Mouse (Mus musculus) lung, embryonic 16.5 days (tissue): ENCODE results near the gene Ephb6. TPM values are rescaled to one million over a fixed set of nuclear protein-coding genes. Genes with fewer than 3 reads are reported as not detected.

Source experiments
- ATAC-seq: fragments of 200-750 bp; cut with Nextera tagmentation; 2 replicates; pipeline ENCODE4 v1.8.0; 2017; ENCODE audit warnings: low read depth, mild to moderate bottlenecking, moderate library complexity
- H3K27ac ChIP-seq: fragments of 300-500 bp; sonication (generic); 2 replicates; pipeline ENCODE4 v1.5.1; 2014; ENCODE audit warnings: mild to moderate bottlenecking, control low read depth, low read length
- H3K27me3 ChIP-seq: fragments of 300-500 bp; sonication (generic); 2 replicates; pipeline ENCODE4 v1.6.1; 2014; ENCODE audit warnings: low read depth, low read length, mixed read lengths; ENCODE audit not compliant: control insufficient read depth, insufficient read depth
- H3K36me3 ChIP-seq: fragments of 300-500 bp; sonication (generic); 2 replicates; pipeline ENCODE4 v1.6.1; 2014; ENCODE audit warnings: low read length; ENCODE audit not compliant: control insufficient read depth, insufficient read depth
- H3K4me1 ChIP-seq: fragments of 300-500 bp; sonication (generic); replicated peaks from 2 replicates; pipeline ENCODE4 v1.6.1; 2014; ENCODE audit warnings: low read length, mixed read lengths; ENCODE audit not compliant: control insufficient read depth, insufficient read depth
- H3K4me2 ChIP-seq: fragments of 300-500 bp; sonication (generic); 2 replicates; pipeline ENCODE4 v1.6.1; 2014; ENCODE audit warnings: low read depth, low read length, control low read depth
- H3K4me3 ChIP-seq: fragments of 300-500 bp; sonication (generic); 2 replicates; pipeline ENCODE4 v1.5.1; 2014; ENCODE audit warnings: mild to moderate bottlenecking, low read length, control low read depth
- H3K9ac ChIP-seq: fragments of 300-500 bp; sonication (generic); 2 replicates; pipeline ENCODE4 v1.6.1; 2014; ENCODE audit warnings: low read length, control low read depth
- H3K9me3 ChIP-seq: fragments of 300-500 bp; sonication (generic); 2 replicates; pipeline ENCODE4 v1.6.1; 2016; ENCODE audit warnings: low read length; ENCODE audit not compliant: control insufficient read depth
- WGBS: fragments of 180-500 bp; shearing (Covaris S2); extraction: QIAGEN DNeasy Blood & Tissue Kit; methylation state at CpG from one replicate; pipeline ENCODE4 v1.1.7; 2014; 5-methylcytosine and 5-hydroxymethylcytosine counted together
- polyA plus RNA-seq: library from polyadenylated mRNA; unstranded; fragments of >200 nt; fragmentation: Nextera tagmentation; extraction: Ambion mirVana; gene quantifications from 2 replicates; pipeline ENCODE4 v1.2.1, GENCODE M21; 2015

Ephb6 gene
- polyA plus RNA-seq, 1 experiment from 2014 or later = 12.0 TPM

DNA sequence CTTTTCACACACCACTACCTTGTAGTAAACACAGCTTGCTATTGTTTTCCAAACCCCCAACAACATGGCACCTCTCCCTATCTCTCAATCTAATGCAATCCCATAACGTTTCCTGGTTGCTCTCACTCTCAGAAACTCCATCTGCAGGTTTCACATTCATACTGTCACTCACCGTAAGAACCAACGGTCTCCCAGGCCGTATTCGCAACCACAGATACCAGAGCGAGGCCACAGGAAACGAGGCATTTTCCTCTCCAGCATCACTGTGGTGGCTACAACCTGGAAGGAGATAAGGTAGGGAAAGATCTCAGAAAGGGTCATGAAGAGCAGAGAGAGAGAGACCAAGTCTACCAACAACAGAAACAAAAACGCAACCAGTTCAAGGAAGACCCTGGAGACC is 49.4 kb downstream of the Ephb6 start:
- Histone ChIP-seq H3K36me3 (no peaks in the 10 kb centered on the region), H3K4me1 (no peaks in the 10 kb centered on the region), H3K9ac (no peak overlapping the region), H3K4me2 (no peak overlapping the region), H3K27ac (no peak overlapping the region), H3K27me3 (no peaks in the 10 kb centered on the region), H3K9me3 (no peaks in the 10 kb centered on the region), H3K4me3 (no peak overlapping the region)
- WGBS = 81% methylated on average over 8 of the region's 8 CpGs
- no peak for ATAC-seq

DNA sequence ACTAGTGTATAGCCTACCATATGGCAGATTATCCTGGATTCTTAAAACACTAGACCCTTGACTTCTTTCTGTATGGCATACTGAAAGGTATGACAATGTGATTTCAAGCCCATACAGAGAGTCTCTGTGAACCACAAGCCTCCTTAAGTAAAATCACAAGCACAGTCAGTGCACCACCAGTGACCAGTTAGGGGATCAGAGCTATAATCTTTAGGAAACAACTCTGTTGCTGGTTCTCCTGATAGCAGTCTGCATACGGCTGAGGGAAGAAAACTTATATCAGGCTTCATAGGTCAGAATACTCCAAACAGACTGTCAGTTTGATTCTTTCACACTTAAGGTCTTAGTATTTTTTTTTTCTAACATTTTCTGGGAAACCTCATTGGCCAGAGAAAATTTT is 53.2 kb downstream of the Ephb6 start:
- no peak overlapping the region for H3K4me3 ChIP-seq
- no peak overlapping the region for H3K4me2 ChIP-seq
- H3K36me3 ChIP-seq = no peaks in the 10 kb centered on the region
- no peaks in the 10 kb centered on the region for H3K9me3 ChIP-seq
- H3K4me1 ChIP-seq = no peaks in the 10 kb centered on the region
- no peak overlapping the region for H3K9ac ChIP-seq
- H3K27ac ChIP-seq = no peak overlapping the region
- H3K27me3 ChIP-seq = no peaks in the 10 kb centered on the region
- WGBS = 42% methylated on average over 1 of the region's 1 CpGs
- no peak for ATAC-seq

GRCm38 (mm10) chr6:41662320-41662719 is 57.0 kb downstream of the Ephb6 start:
- ATAC-seq = no peak
- no peak overlapping the region for H3K4me3 ChIP-seq
- H3K36me3 ChIP-seq = no peaks in the 10 kb centered on the region
- 39% methylated on average over 2 of the region's 2 CpGs for WGBS
- no peak overlapping the region for H3K4me2 ChIP-seq
- no peaks in the 10 kb centered on the region for H3K9me3 ChIP-seq
- no peaks in the 10 kb centered on the region for H3K4me1 ChIP-seq
- H3K9ac ChIP-seq = no peak overlapping the region
- H3K27me3 ChIP-seq = no peaks in the 10 kb centered on the region
- no peak overlapping the region for H3K27ac ChIP-seq

Other genes starting within 250 kb of the Ephb6 start
- not detected in 2 replicates for gene Prss3, start 227.8 kb upstream of the Ephb6 start, polyA plus RNA-seq
- not detected in 2 replicates for gene Gm5771, start 213.1 kb upstream of the Ephb6 start, polyA plus RNA-seq
- gene Gm10334, start 159.3 kb upstream of the Ephb6 start, polyA plus RNA-seq = not detected in 2 replicates
- gene Prss1, start 146.6 kb upstream of the Ephb6 start, polyA plus RNA-seq = 0.44 TPM in 1 of 2 replicates, not detected in the other
- gene Prss2, start 83.7 kb upstream of the Ephb6 start, polyA plus RNA-seq = not detected in 2 replicates
- gene Trpv6, start 30.9 kb downstream of the Ephb6 start, polyA plus RNA-seq = 2.3 and 2.6 TPM in 2 replicates
- not detected in 2 replicates for gene Trpv5, start 75.3 kb downstream of the Ephb6 start, polyA plus RNA-seq
- gene Llcfc1, start 78.9 kb downstream of the Ephb6 start, polyA plus RNA-seq = not detected in 2 replicates
- gene Kel, start 98.9 kb downstream of the Ephb6 start, polyA plus RNA-seq = 0.83 and 3.4 TPM in 2 replicates
- not detected in 2 replicates for gene Olfr459, start 169.7 kb downstream of the Ephb6 start, polyA plus RNA-seq
- gene Pip, start 242.1 kb downstream of the Ephb6 start, polyA plus RNA-seq = not detected in 2 replicates
- not detected in 2 replicates for gene Sval2, start 247.5 kb downstream of the Ephb6 start, polyA plus RNA-seq